Mouse (Mus musculus): ENCODE results near the gene Slc22a20. TPM values are rescaled to one million over a fixed set of nuclear protein-coding genes. Genes with fewer than 3 reads are reported as not detected.

The Slc22a20 gene
- total RNA-seq, 2 experiments from 2014 or later: not detected

GRCm38 (mm10) chr19:5990921-5991320 lies 5.0 kb upstream of the Slc22a20 start:
- DNase-seq: no peak
- intact Hi-C loops (cut with DNase I): loop anchor here (10.0 kb wide), 1 partner anchor 436 kb away; no protein-coding TSS in a partner anchor

GRCm38 (mm10) chr19:5990033-5990432 lies 4.1 kb upstream of the Slc22a20 start:
- DNase-seq: no peak
- intact Hi-C loops (cut with DNase I): loop anchor here (10.0 kb wide), 1 partner anchor 435 kb away; no protein-coding TSS in a partner anchor

- no peak for DNase-seq
- intact Hi-C loops (cut with DNase I): no loop called here
Measured at GRCm38 (mm10) chr19:5989585-5989984, 3.6 kb upstream of the Slc22a20 start.

GRCm38 (mm10) chr19:5988815-5989452 lies 3.0 kb upstream of the Slc22a20 start:
- intact Hi-C loops (cut with DNase I): no loop called here
- peak; percentile 31 to 58 for DNase-seq

- intact Hi-C loops (cut with DNase I): no loop called here
- no peak for DNase-seq
Measured at GRCm38 (mm10) chr19:5988027-5988814, 2.3 kb upstream of the Slc22a20 start.

GRCm38 (mm10) chr19:5980477-5980876 lies 5.5 kb downstream of the Slc22a20 start:
- intact Hi-C loops (cut with DNase I): no loop called here
- DNase-seq: no peak

GRCm38 (mm10) chr19:5977717-5978116 lies 8.2 kb downstream of the Slc22a20 start:
- DNase-seq: peak in 1 of 2 experiments; percentile 20
- intact Hi-C loops (cut with DNase I): no loop called here

GRCm38 (mm10) chr19:5975676-5976075 lies 10.3 kb downstream of the Slc22a20 start:
- intact Hi-C loops (cut with DNase I): no loop called here
- DNase-seq: no peak

GRCm38 (mm10) chr19:5975112-5975511 lies 10.8 kb downstream of the Slc22a20 start:
- intact Hi-C loops (cut with DNase I): no loop called here
- no peak for DNase-seq

- no peak for DNase-seq
- intact Hi-C loops (cut with DNase I): loop anchor here (5.0 kb wide), 2 partner anchors 75 to 365 kb away; partner anchors contain the start of gene Men1
Measured at GRCm38 (mm10) chr19:5967664-5968063, 18.3 kb downstream of the Slc22a20 start.

- intact Hi-C loops (cut with DNase I): loop anchor here (5.0 kb wide), 2 partner anchors 76 to 366 kb away; partner anchors contain the start of gene Men1
- no peak for DNase-seq
Measured at GRCm38 (mm10) chr19:5966786-5967185, 19.2 kb downstream of the Slc22a20 start.

- no peak for DNase-seq
- intact Hi-C loops (cut with DNase I): loop anchor here (1.0 to 5.0 kb wide), 4 partner anchors 52 to 366 kb away; partner anchors contain the start of gene Men1
Measured at GRCm38 (mm10) chr19:5965910-5966309, 20.0 kb downstream of the Slc22a20 start.

GRCm38 (mm10) chr19:5965280-5965679 lies 20.7 kb downstream of the Slc22a20 start:
- intact Hi-C loops (cut with DNase I): loop anchor here (1.0 to 5.0 kb wide), 4 partner anchors 53 to 367 kb away; partner anchors contain the start of gene Men1
- DNase-seq: peak; percentile 70 to 81

- no peak for DNase-seq
- intact Hi-C loops (cut with DNase I): loop anchor here (1.0 to 5.0 kb wide), 4 partner anchors 53 to 367 kb away; partner anchors contain the start of gene Men1
Measured at GRCm38 (mm10) chr19:5964804-5965203, 21.1 kb downstream of the Slc22a20 start.

GRCm38 (mm10) chr19:5963883-5964562 lies 21.9 kb downstream of the Slc22a20 start, which contains the start of gene Pola2:
Gene Pola2 (minus strand): TSS chr19:5964202.
- intact Hi-C loops (cut with DNase I): loop anchor here (2.0 kb wide), 1 partner anchor 163 kb away; no protein-coding TSS in a partner anchor

GRCm38 (mm10) chr19:5962651-5963050 lies 23.3 kb downstream of the Slc22a20 start:
- intact Hi-C loops (cut with DNase I): no loop called here
- DNase-seq: no peak

More at GRCm38 (mm10) chr19:5963883-5964562, 21.9 kb downstream of the Slc22a20 start, which contains the start of gene Pola2:
- peak; percentile 90 to 93 for DNase-seq

GRCm38 (mm10) chr19:5957371-5957770 lies 28.6 kb downstream of the Slc22a20 start:
- intact Hi-C loops (cut with DNase I): loop anchor here (2.0 kb wide), 1 partner anchor 171 kb away; no protein-coding TSS in a partner anchor

GRCm38 (mm10) chr19:5956685-5957084 lies 29.3 kb downstream of the Slc22a20 start:
- DNase-seq: peak; percentile 89 to 90
- intact Hi-C loops (cut with DNase I): loop anchor here (1.0 to 2.0 kb wide), 2 partner anchors 32 to 170 kb away; partner anchors contain the start of gene Cdc42ep2

More at GRCm38 (mm10) chr19:5957371-5957770, 28.6 kb downstream of the Slc22a20 start:
- no peak for DNase-seq

- intact Hi-C loops (cut with DNase I): loop anchor here (1.0 to 2.0 kb wide), 2 partner anchors 32 to 169 kb away; partner anchors contain the start of gene Cdc42ep2
- DNase-seq: peak; percentile 49 to 63
Measured at GRCm38 (mm10) chr19:5955704-5956670, 30.0 kb downstream of the Slc22a20 start.

All from heart, postnatal 36 days (tissue).